Mouse (Mus musculus): Measurements from ENCODE around the gene Abhd11. TPM values are rescaled to one million over a fixed set of nuclear protein-coding genes. Genes with fewer than 3 reads are reported as not detected.

Gene Abhd11
- total RNA-seq, 2 experiments from 2014 or later: 56.6 to 60.8 TPM

- intact Hi-C loops (cut with DNase I): no loop called here
- DNase-seq: peak; percentile 42
Measured at GRCm38 (mm10) chr5:134985633-134986297, 23.2 kb upstream of the Abhd11 start, which contains the start of gene Cldn3. Gene Cldn3, plus strand, starts transcription at chr5:134986214.

GRCm38 (mm10) chr5:134986298-134987268, 22.4 kb upstream of the Abhd11 start:
- peak; percentile 57 for DNase-seq
- intact Hi-C loops (cut with DNase I): no loop called here

GRCm38 (mm10) chr5:134989166-134989565, 19.8 kb upstream of the Abhd11 start:
- intact Hi-C loops (cut with DNase I): no loop called here

GRCm38 (mm10) chr5:134989741-134990140, 19.2 kb upstream of the Abhd11 start:
- intact Hi-C loops (cut with DNase I): no loop called here

More at GRCm38 (mm10) chr5:134989166-134989565, 19.8 kb upstream of the Abhd11 start:
- DNase-seq: no peak

GRCm38 (mm10) chr5:134992566-134992965, 16.4 kb upstream of the Abhd11 start:
- intact Hi-C loops (cut with DNase I): no loop called here
- DNase-seq: no peak

More at GRCm38 (mm10) chr5:134989741-134990140, 19.2 kb upstream of the Abhd11 start:
- DNase-seq: no peak

- intact Hi-C loops (cut with DNase I): no loop called here
- no peak for DNase-seq
Measured at GRCm38 (mm10) chr5:134998359-134998758, 10.6 kb upstream of the Abhd11 start.

- intact Hi-C loops (cut with DNase I): no loop called here
- no peak for DNase-seq
Measured at GRCm38 (mm10) chr5:134999797-135000196, 9.2 kb upstream of the Abhd11 start.

- intact Hi-C loops (cut with DNase I): no loop called here
- no peak for DNase-seq
Measured at GRCm38 (mm10) chr5:135000751-135001150, 8.2 kb upstream of the Abhd11 start.

- intact Hi-C loops (cut with DNase I): no loop called here
- DNase-seq: peak; percentile 70
Measured at GRCm38 (mm10) chr5:135001309-135001708, 7.6 kb upstream of the Abhd11 start.

- intact Hi-C loops (cut with DNase I): no loop called here
- DNase-seq: no peak
Measured at GRCm38 (mm10) chr5:135002151-135002550, 6.8 kb upstream of the Abhd11 start.

GRCm38 (mm10) chr5:135007802-135008571, 965 bp upstream of the Abhd11 start:
- intact Hi-C loops (cut with DNase I): no loop called here
- peak; percentile 42 for DNase-seq

- intact Hi-C loops (cut with DNase I): loop anchor here (10.0 kb wide), 1 partner anchor 165 kb away; no protein-coding TSS in a partner anchor
- DNase-seq: peak; percentile 81
Measured at GRCm38 (mm10) chr5:135009590-135010319, 803 bp downstream of the Abhd11 start.

- intact Hi-C loops (cut with DNase I): loop anchor here (10.0 kb wide), 1 partner anchor 164 kb away; no protein-coding TSS in a partner anchor
- no peak for DNase-seq
Measured at GRCm38 (mm10) chr5:135010320-135010709, 1.4 kb downstream of the Abhd11 start.

GRCm38 (mm10) chr5:135010841-135011743, 2.1 kb downstream of the Abhd11 start:
- intact Hi-C loops (cut with DNase I): loop anchor here (10.0 kb wide), 1 partner anchor 164 kb away; no protein-coding TSS in a partner anchor
- DNase-seq: no peak

GRCm38 (mm10) chr5:135011809-135012613, 3.1 kb downstream of the Abhd11 start:
- intact Hi-C loops (cut with DNase I): loop anchor here (10.0 kb wide), 1 partner anchor 163 kb away; no protein-coding TSS in a partner anchor

GRCm38 (mm10) chr5:135012671-135013441, 3.9 kb downstream of the Abhd11 start:
- DNase-seq: peak; percentile 84
- intact Hi-C loops (cut with DNase I): loop anchor here (10.0 kb wide), 1 partner anchor 162 kb away; no protein-coding TSS in a partner anchor

More at GRCm38 (mm10) chr5:135011809-135012613, 3.1 kb downstream of the Abhd11 start:
- peak; percentile 61 for DNase-seq

GRCm38 (mm10) chr5:135015497-135015896, 6.5 kb downstream of the Abhd11 start:
- intact Hi-C loops (cut with DNase I): loop anchor here (5.0 to 10.0 kb wide), 2 partner anchors 159 to 177 kb away; no protein-coding TSS in a partner anchor
- peak; percentile 88 for DNase-seq
